Comparison of ENCODE assay signal across 23 mouse cellular contexts in genomic region chr2:106078591-106078990, GRCm38 (mm10).
DNase-seq lines count a peak whose midpoint lies in the region; ATAC-seq and TF ChIP-seq lines count a peak whose summit lies in the region.
"Had no signal": no experiment of that assay in that cellular context is flagged by ENCODE, and none has a peak within 500 bp of the region (broad histone marks: within the 10 kb centered on the region; RNA-seq: fewer than 3 reads in every experiment).

No protein-coding gene starts in this region.

- no peak overlapping the region for H3K4me3 ChIP-seq in forebrain, embryonic 12.5 days (replicated peaks)
- H3K4me3 ChIP-seq in forebrain, postnatal 0 days (ENCODE audit: low read depth, low read length), result no peak overlapping the region
- H3K4me3 ChIP-seq in forebrain, embryonic 13.5 days, result no peak overlapping the region
- H3K4me3 ChIP-seq: heart, adult 2 months; heart, embryonic 10.5 days; heart, embryonic 13.5 days had no signal

- H3K27ac ChIP-seq in forebrain, embryonic 12.5 days, result peak overlapping the region; percentile 37; the same call in 1 of the 2 replicates
- no peak overlapping the region for H3K27ac ChIP-seq in forebrain, postnatal 0 days (ENCODE audit: low read depth, low read length)
- H3K27ac ChIP-seq in forebrain, embryonic 13.5 days, result peak overlapping the region; percentile 40; the same call in 1 of the 2 replicates
- H3K27ac ChIP-seq: heart, adult 2 months; heart, embryonic 10.5 days; heart, embryonic 13.5 days; hindbrain, embryonic 14.5 days; hindbrain, postnatal 0 days had no signal

- no peak for TF ChIP-seq POLR2A in brain, embryonic 14.5 days (IDR thresholded peaks at IDR 0.05; ENCODE audit: borderline replicate concordance, extremely low read depth, insufficient read depth, insufficient read length, poor library complexity, severe bottlenecking)

- no peaks in the 10 kb centered on the region for H3K36me3 ChIP-seq in forebrain, embryonic 12.5 days (replicated peaks)
- no peaks in the 10 kb centered on the region for H3K36me3 ChIP-seq in forebrain, postnatal 0 days (ENCODE audit: insufficient read depth)
- H3K36me3 ChIP-seq in forebrain, embryonic 13.5 days (ENCODE audit: poor library complexity, severe bottlenecking), result no peaks in the 10 kb centered on the region
- H3K36me3 ChIP-seq: heart, embryonic 10.5 days; heart, embryonic 13.5 days had no signal

- peaks cover 27% of the 10 kb centered on the region for H3K4me1 ChIP-seq in forebrain, embryonic 12.5 days
- H3K4me1 ChIP-seq in forebrain, postnatal 0 days (ENCODE audit: insufficient read depth), result no peaks in the 10 kb centered on the region
- H3K4me1 ChIP-seq in forebrain, embryonic 13.5 days, result peaks cover 35% of the 10 kb centered on the region
- H3K4me1 ChIP-seq: heart, embryonic 10.5 days; heart, embryonic 13.5 days had no signal

- H3K9ac ChIP-seq in forebrain, embryonic 12.5 days, result no peak overlapping the region
- no peak overlapping the region for H3K9ac ChIP-seq in forebrain, postnatal 0 days
- no peak overlapping the region for H3K9ac ChIP-seq in forebrain, embryonic 13.5 days
- H3K9ac ChIP-seq: heart, embryonic 13.5 days; hindbrain, embryonic 14.5 days had no signal

- no peak overlapping the region for H3K4me2 ChIP-seq in forebrain, embryonic 12.5 days
- H3K4me2 ChIP-seq in forebrain, postnatal 0 days (ENCODE audit: low read depth), result no peak overlapping the region
- no peak overlapping the region for H3K4me2 ChIP-seq in forebrain, embryonic 13.5 days
- H3K4me2 ChIP-seq: heart, embryonic 13.5 days; hindbrain, embryonic 14.5 days had no signal

- ATAC-seq in forebrain, embryonic 12.5 days (ENCODE audit: low FRiP score), result peak; percentile 61
- ATAC-seq in forebrain, postnatal 0 days, result no peak
- ATAC-seq in forebrain, embryonic 13.5 days, result peak; percentile 54; the same call in 1 of the 2 replicates
- ATAC-seq: activated CD4-positive, CD25-positive, alpha-beta regulatory T cell, adult 4 months; CD4-positive, CD25-positive, alpha-beta regulatory T cell, adult 4 months; hindbrain, postnatal 0 days; inflammation-experienced regulatory T-cells, adult 6 months; intestine, embryonic 16.5 days had no signal

- H3K9me3 ChIP-seq in forebrain, embryonic 12.5 days, result no peaks in the 10 kb centered on the region
- no peaks in the 10 kb centered on the region for H3K9me3 ChIP-seq in forebrain, postnatal 0 days (ENCODE audit: low read length)
- no peaks in the 10 kb centered on the region for H3K9me3 ChIP-seq in forebrain, embryonic 13.5 days (replicated peaks)
- H3K9me3 ChIP-seq: heart, embryonic 10.5 days; heart, embryonic 13.5 days had no signal

- DNase-seq in forebrain, postnatal 0 days, result no peak
- DNase-seq in brain, embryonic 14.5 days (ENCODE audit: low read depth), result peak; percentile 78
- DNase-seq in retina, postnatal 1 day, result peak; percentile 11
- DNase-seq in layer of hippocampus, adult 18-20 months (ENCODE audit: low spot score in 2 of 2), result no peak
- DNase-seq: adrenal gland, adult 8-10 months; adrenal gland, postnatal 25 days; cerebellum, adult 18-20 months; cerebellum, adult 9-10 months; cerebellum, postnatal 14 days; gastrocnemius, postnatal 25 days; heart, adult 2 months; heart, postnatal 14 days; heart, postnatal 4 days had no signal

- no peak for TF ChIP-seq CTCF in forebrain, postnatal 0 days (IDR thresholded peaks at IDR 0.05; ENCODE audit: low read depth)
- TF ChIP-seq CTCF in brain, embryonic 14.5 days (IDR thresholded peaks at IDR 0.05; ENCODE audit: borderline replicate concordance, extremely low read depth, insufficient read depth, insufficient read length), result no peak

- WGBS in forebrain, embryonic 12.5 days, result 9% methylated on average over 3 of the region's 3 CpGs
- WGBS in forebrain, postnatal 0 days, result 21% methylated on average over 3 of the region's 3 CpGs
- 3% methylated on average over 3 of the region's 3 CpGs for WGBS in forebrain, embryonic 13.5 days

- peaks cover 24% of the 10 kb centered on the region for H3K27me3 ChIP-seq in forebrain, embryonic 12.5 days
- peaks cover 12% of the 10 kb centered on the region for H3K27me3 ChIP-seq in forebrain, postnatal 0 days (ENCODE audit: insufficient read depth, low read length)
- H3K27me3 ChIP-seq in forebrain, embryonic 13.5 days, result peaks cover 18% of the 10 kb centered on the region
- H3K27me3 ChIP-seq: heart, embryonic 13.5 days had no signal

Comparison
In these comparisons a context has a peak if more than half of its experiments do, and no peak if none do; other contexts are left out.
1. DNase-seq: peak in brain, embryonic 14.5 days (single experiment) and retina, postnatal 1 day (single experiment); none in forebrain, postnatal 0 days (single experiment) and layer of hippocampus, adult 18-20 months (0 of 2).